Mouse (Mus musculus) limb, embryonic 12.5 days (tissue): ENCODE data around the gene Rps6kb1. TPM values are rescaled to one million over a fixed set of nuclear protein-coding genes. Genes with fewer than 3 reads are reported as not detected.

ENCODE experiments used
- ATAC-seq: fragments of 200-750 bp; cut with Nextera tagmentation; 2 replicates; pipeline ENCODE4 v1.8.0; 2017; ENCODE audit warnings: low read depth, moderate TSS enrichment; ENCODE audit not compliant: insufficient number of reproducible peaks, insufficient read depth, low FRiP score, low TSS enrichment
- H3K27ac ChIP-seq: fragments of 300-500 bp; sonication (generic); 2 replicates; pipeline ENCODE4 v1.5.1; 2016; ENCODE audit warnings: mild to moderate bottlenecking, moderate library complexity
- H3K27me3 ChIP-seq: fragments of 300-500 bp; sonication (generic); 2 replicates; pipeline ENCODE4 v1.6.1; 2016; ENCODE audit warnings: mild to moderate bottlenecking, moderate library complexity
- H3K36me3 ChIP-seq: fragments of 300-500 bp; sonication (generic); 2 replicates; pipeline ENCODE4 v1.6.1; 2016; ENCODE audit warnings: mild to moderate bottlenecking, moderate library complexity
- H3K4me1 ChIP-seq: fragments of 300-500 bp; sonication (generic); replicated peaks from 2 replicates; pipeline ENCODE4 v1.6.1; 2016
- H3K4me2 ChIP-seq: fragments of 300-500 bp; sonication (generic); 2 replicates; pipeline ENCODE4 v1.6.1; 2016; ENCODE audit warnings: mild to moderate bottlenecking, moderate library complexity
- H3K4me3 ChIP-seq: fragments of 300-500 bp; sonication (generic); replicated peaks from 2 replicates; pipeline ENCODE4 v1.5.1; 2016; ENCODE audit warnings: mild to moderate bottlenecking
- H3K9ac ChIP-seq: fragments of 300-500 bp; sonication (generic); replicated peaks from 2 replicates; pipeline ENCODE4 v1.6.1; 2016; ENCODE audit warnings: mild to moderate bottlenecking, moderate library complexity
- H3K9me3 ChIP-seq: fragments of 300-500 bp; sonication (generic); 2 replicates; pipeline ENCODE4 v1.6.1; 2016; ENCODE audit warnings: mild to moderate bottlenecking, moderate library complexity
- WGBS: fragments of 180-500 bp; shearing (Covaris S2); methylation state at CpG from one replicate; pipeline ENCODE4 v1.1.7; 2016; 5-methylcytosine and 5-hydroxymethylcytosine counted together
- polyA plus RNA-seq: library from polyadenylated mRNA; unstranded; fragments of >200 nt; fragmentation: Nextera tagmentation; extraction: Ambion mirVana; gene quantifications from 2 replicates; pipeline ENCODE4 v1.2.1, GENCODE M21; 2016

The Rps6kb1 gene
- polyA plus RNA-seq, 1 experiment from 2014 or later = 83.8 TPM

GRCm38 (mm10) chr11:86579731-86580318, 35.2 kb upstream of the Rps6kb1 start:
- Histone ChIP-seq H3K4me2 (no peak overlapping the region), H3K27ac (no peak overlapping the region), H3K9me3 (no peaks in the 10 kb centered on the region), H3K4me1 (peaks cover 17% of the 10 kb centered on the region), H3K9ac (no peak overlapping the region), H3K36me3 (no peaks in the 10 kb centered on the region), H3K4me3 (no peak overlapping the region), H3K27me3 (no peaks in the 10 kb centered on the region)
- 72% methylated on average over 10 of the region's 10 CpGs for WGBS
- ATAC-seq = no peak

- Histone ChIP-seq H3K4me2 (no peak overlapping the region), H3K36me3 (no peaks in the 10 kb centered on the region), H3K4me1 (peaks cover 17% of the 10 kb centered on the region), H3K9ac (no peak overlapping the region), H3K27me3 (no peaks in the 10 kb centered on the region), H3K9me3 (no peaks in the 10 kb centered on the region), H3K27ac (no peak overlapping the region), H3K4me3 (no peak overlapping the region)
- 76% methylated on average over 25 of the region's 25 CpGs for WGBS
- no peak for ATAC-seq
Measured at GRCm38 (mm10) chr11:86578809-86579730, 34.5 kb upstream of the Rps6kb1 start.

GRCm38 (mm10) chr11:86578106-86578808, 33.7 kb upstream of the Rps6kb1 start:
- WGBS = 84% methylated on average over 6 of the region's 6 CpGs
- Histone ChIP-seq H3K9ac (no peak overlapping the region), H3K4me3 (no peak overlapping the region), H3K27ac (0 out of 2 replicates have a peak overlapping the region, but pooled peaks have one; percentile 50), H3K4me2 (no peak overlapping the region), H3K4me1 (peaks cover 17% of the 10 kb centered on the region), H3K27me3 (no peaks in the 10 kb centered on the region), H3K36me3 (no peaks in the 10 kb centered on the region), H3K9me3 (no peaks in the 10 kb centered on the region)
- no peak for ATAC-seq

- Histone ChIP-seq H3K36me3 (no peaks in the 10 kb centered on the region), H3K27ac (no peak overlapping the region), H3K27me3 (no peaks in the 10 kb centered on the region), H3K9me3 (no peaks in the 10 kb centered on the region), H3K4me1 (peaks cover 17% of the 10 kb centered on the region), H3K9ac (no peak overlapping the region), H3K4me2 (no peak overlapping the region), H3K4me3 (no peak overlapping the region)
- 76% methylated on average over 4 of the region's 4 CpGs for WGBS
- no peak for ATAC-seq
Measured at GRCm38 (mm10) chr11:86577231-86577630, 32.6 kb upstream of the Rps6kb1 start.

GRCm38 (mm10) chr11:86575632-86576378, 31.2 kb upstream of the Rps6kb1 start:
- no peak overlapping the region for H3K4me3 ChIP-seq
- H3K4me1 ChIP-seq = peaks cover 31% of the 10 kb centered on the region
- no peak for ATAC-seq
- no peaks in the 10 kb centered on the region for H3K9me3 ChIP-seq
- no peak overlapping the region for H3K4me2 ChIP-seq
- no peaks in the 10 kb centered on the region for H3K27me3 ChIP-seq
- no peaks in the 10 kb centered on the region for H3K36me3 ChIP-seq
- WGBS = 86% methylated on average over 7 of the region's 7 CpGs
- no peak overlapping the region for H3K27ac ChIP-seq
- H3K9ac ChIP-seq = no peak overlapping the region

- H3K4me1 ChIP-seq = peaks cover 43% of the 10 kb centered on the region
- no peak overlapping the region for H3K4me3 ChIP-seq
- H3K36me3 ChIP-seq = no peaks in the 10 kb centered on the region
- WGBS = 66% methylated on average over 2 of the region's 2 CpGs
- H3K27me3 ChIP-seq = no peaks in the 10 kb centered on the region
- H3K9me3 ChIP-seq = no peaks in the 10 kb centered on the region
- no peak overlapping the region for H3K9ac ChIP-seq
- H3K4me2 ChIP-seq = no peak overlapping the region
- ATAC-seq = no peak
- H3K27ac ChIP-seq = no peak overlapping the region
Measured at GRCm38 (mm10) chr11:86574408-86574807, 29.8 kb upstream of the Rps6kb1 start.

- no peak for ATAC-seq
- no peaks in the 10 kb centered on the region for H3K27me3 ChIP-seq
- H3K36me3 ChIP-seq = no peaks in the 10 kb centered on the region
- peaks cover 43% of the 10 kb centered on the region for H3K4me1 ChIP-seq
- H3K9ac ChIP-seq = no peak overlapping the region
- no peaks in the 10 kb centered on the region for H3K9me3 ChIP-seq
- WGBS = 85% methylated on average over 6 of the region's 6 CpGs
- no peak overlapping the region for H3K27ac ChIP-seq
- no peak overlapping the region for H3K4me3 ChIP-seq
- H3K4me2 ChIP-seq = no peak overlapping the region
Measured at GRCm38 (mm10) chr11:86573646-86574231, 29.1 kb upstream of the Rps6kb1 start.

GRCm38 (mm10) chr11:86572623-86573022, 28.0 kb upstream of the Rps6kb1 start:
- Histone ChIP-seq H3K4me2 (no peak overlapping the region), H3K36me3 (no peaks in the 10 kb centered on the region), H3K27ac (no peak overlapping the region), H3K4me3 (no peak overlapping the region), H3K4me1 (peaks cover 40% of the 10 kb centered on the region), H3K9ac (no peak overlapping the region), H3K9me3 (no peaks in the 10 kb centered on the region), H3K27me3 (no peaks in the 10 kb centered on the region)
- no peak for ATAC-seq
- 75% methylated on average over 2 of the region's 2 CpGs for WGBS

- H3K9ac ChIP-seq = no peak overlapping the region
- H3K4me2 ChIP-seq = peak overlapping the region; percentile 29; the same call in 1 of the 2 replicates
- H3K27ac ChIP-seq = peak overlapping the region; percentile 82
Measured at GRCm38 (mm10) chr11:86571871-86572270, 27.3 kb upstream of the Rps6kb1 start.

GRCm38 (mm10) chr11:86571047-86571855, 26.6 kb upstream of the Rps6kb1 start:
- Histone ChIP-seq H3K4me1 (peaks cover 31% of the 10 kb centered on the region), H3K36me3 (no peaks in the 10 kb centered on the region), H3K9ac (no peak overlapping the region), H3K27ac (peak overlapping the region; percentile 82), H3K9me3 (no peaks in the 10 kb centered on the region), H3K4me2 (peak overlapping the region; percentile 29), H3K4me3 (no peak overlapping the region), H3K27me3 (no peaks in the 10 kb centered on the region)
- ATAC-seq = no peak
- WGBS = 38% methylated on average over 15 of the region's 15 CpGs

More at GRCm38 (mm10) chr11:86571871-86572270, 27.3 kb upstream of the Rps6kb1 start:
- no peaks in the 10 kb centered on the region for H3K36me3 ChIP-seq
- H3K4me3 ChIP-seq = no peak overlapping the region
- no peak for ATAC-seq
- H3K9me3 ChIP-seq = no peaks in the 10 kb centered on the region
- peaks cover 33% of the 10 kb centered on the region for H3K4me1 ChIP-seq
- H3K27me3 ChIP-seq = no peaks in the 10 kb centered on the region
- WGBS = 45% methylated on average over 4 of the region's 4 CpGs
